Mouse (Mus musculus): Measurements from ENCODE around the gene Gli3. TPM values are rescaled to one million over a fixed set of nuclear protein-coding genes. Genes with fewer than 3 reads are reported as not detected.

Gli3 gene
- polyA plus RNA-seq, 1 experiment, result 1.2 TPM

DNA sequence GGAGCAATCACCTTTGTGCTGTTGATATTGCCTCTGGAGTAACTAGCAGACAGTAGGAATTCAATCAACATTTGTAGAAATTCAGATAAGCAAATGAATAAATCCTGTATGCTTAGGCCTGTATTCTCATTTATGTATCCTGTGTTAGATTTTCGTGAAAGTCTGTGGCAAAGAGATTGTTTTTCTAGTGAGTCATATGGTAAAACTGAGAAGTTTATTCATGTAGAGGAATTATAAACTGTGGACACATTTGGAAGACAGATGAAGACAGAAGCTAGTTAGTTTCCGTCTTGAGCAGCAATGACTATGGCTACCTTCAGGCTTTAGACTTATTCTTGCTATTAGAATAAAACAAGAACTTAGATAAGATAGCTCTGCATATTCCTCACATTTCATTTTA, 122.9 kb downstream of the Gli3 start:
- H3K4me1 ChIP-seq (ENCODE audit: control insufficient read depth, insufficient read depth, low read length), result no peaks in the 10 kb centered on the region
- no peaks in the 10 kb centered on the region for H3K36me3 ChIP-seq (ENCODE audit: control insufficient read depth, insufficient read depth, low read length)
- no peak overlapping the region for H3K4me3 ChIP-seq (ENCODE audit: control insufficient read depth, low read depth, low read length)
- H3K27ac ChIP-seq (ENCODE audit: control insufficient read depth, insufficient read depth, low read depth, low read length), result no peak overlapping the region
- TF ChIP-seq CTCF (IDR thresholded peaks at IDR 0.05; ENCODE audit: control insufficient read depth, insufficient read depth, insufficient replicate concordance, low read depth, low read length) (no peak), POLR2A (IDR thresholded peaks at IDR 0.05; ENCODE audit: control insufficient read depth, low read depth, low read length) (no peak)
- H3K27me3 ChIP-seq (ENCODE audit: control insufficient read depth, insufficient read depth, low read length), result no peaks in the 10 kb centered on the region

DNA sequence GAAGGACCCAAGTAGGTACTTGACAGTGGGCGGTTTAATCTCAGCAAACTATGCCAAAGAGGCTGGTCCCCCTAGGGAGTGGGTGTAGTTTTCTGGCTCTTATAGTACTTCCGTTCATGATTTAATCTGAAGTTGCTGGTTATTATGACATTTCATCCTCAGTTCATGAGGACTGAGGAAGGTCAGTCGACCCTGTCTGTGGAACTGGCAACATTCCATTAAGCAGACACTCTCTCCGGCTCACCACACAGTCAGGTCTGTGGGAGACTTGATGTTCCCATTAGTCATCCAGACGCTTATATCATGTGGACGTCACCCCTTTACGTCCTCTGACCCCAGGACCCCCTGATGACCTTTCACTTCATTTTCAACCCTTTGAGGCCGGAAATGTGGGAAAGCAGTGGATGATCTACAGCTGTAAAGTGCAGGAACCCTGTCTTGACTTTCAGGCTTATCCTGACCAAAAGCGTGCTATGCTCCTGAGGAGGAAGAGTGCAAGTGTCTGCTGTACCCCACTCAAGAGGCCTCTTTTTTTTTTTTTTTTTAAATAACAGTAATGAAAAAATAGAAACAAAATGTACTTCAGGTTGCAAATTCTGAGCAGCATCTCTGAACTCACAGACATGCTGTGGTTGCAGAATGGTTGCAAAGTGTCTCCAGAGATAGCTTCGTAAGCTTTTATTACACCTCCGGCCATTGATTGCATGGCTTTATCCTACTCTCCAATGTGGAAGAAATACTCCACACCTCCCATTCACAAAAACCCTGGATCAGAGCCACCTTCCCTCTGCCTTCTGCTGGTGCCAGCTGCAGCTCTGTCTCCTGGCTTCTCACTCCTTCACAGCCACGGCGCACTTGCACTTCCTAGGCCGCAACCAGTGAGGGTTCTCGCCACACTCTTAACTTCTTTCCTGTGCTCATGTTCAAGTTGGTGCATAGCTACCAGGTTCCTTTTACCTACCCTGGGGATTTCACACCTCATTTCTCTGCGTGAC, 125.5 kb downstream of the Gli3 start:
- H3K36me3 ChIP-seq (ENCODE audit: control insufficient read depth, insufficient read depth, low read length), result no peaks in the 10 kb centered on the region
- TF ChIP-seq CTCF (IDR thresholded peaks at IDR 0.05; ENCODE audit: control insufficient read depth, insufficient read depth, insufficient replicate concordance, low read depth, low read length) (no peak), POLR2A (IDR thresholded peaks at IDR 0.05; ENCODE audit: control insufficient read depth, low read depth, low read length) (no peak)
- no peak overlapping the region for H3K27ac ChIP-seq (ENCODE audit: control insufficient read depth, insufficient read depth, low read depth, low read length)
- no peaks in the 10 kb centered on the region for H3K4me1 ChIP-seq (ENCODE audit: control insufficient read depth, insufficient read depth, low read length)
- H3K27me3 ChIP-seq (ENCODE audit: control insufficient read depth, insufficient read depth, low read length), result no peaks in the 10 kb centered on the region
- H3K4me3 ChIP-seq (ENCODE audit: control insufficient read depth, low read depth, low read length), result no peak overlapping the region

DNA sequence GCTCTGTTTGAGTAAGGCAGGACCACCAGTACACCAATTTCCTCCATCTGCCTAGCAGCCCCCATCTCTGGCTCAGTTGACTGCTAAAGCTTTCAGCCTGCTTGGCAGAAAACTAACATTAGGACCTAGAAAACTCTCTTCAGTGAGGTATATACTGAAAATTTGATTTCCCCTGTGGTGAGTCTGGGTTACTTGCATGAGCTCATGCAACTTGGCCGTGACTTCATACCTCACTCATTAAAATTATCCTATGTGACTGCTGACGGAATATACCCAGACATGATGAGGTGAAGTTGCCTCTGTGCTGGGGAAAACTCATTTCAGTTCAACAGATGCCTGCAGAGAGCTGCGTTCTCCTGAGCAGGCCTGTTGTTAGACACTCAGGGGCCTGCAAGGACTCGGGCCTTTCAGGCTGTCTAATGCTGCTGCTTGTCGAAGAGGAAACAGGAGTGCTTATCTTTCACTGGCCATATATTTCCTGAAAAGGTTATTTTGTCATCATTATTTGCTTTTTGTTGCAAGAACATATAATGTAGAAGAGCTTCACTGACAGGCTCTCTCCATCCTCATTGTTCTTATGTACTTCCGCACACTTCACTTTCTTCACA, 127.4 kb downstream of the Gli3 start:
- TF ChIP-seq POLR2A (IDR thresholded peaks at IDR 0.05; ENCODE audit: control insufficient read depth, low read depth, low read length), result no peak
- H3K27me3 ChIP-seq (ENCODE audit: control insufficient read depth, insufficient read depth, low read length), result no peaks in the 10 kb centered on the region
- H3K4me3 ChIP-seq (ENCODE audit: control insufficient read depth, low read depth, low read length), result no peak overlapping the region
- no peaks in the 10 kb centered on the region for H3K36me3 ChIP-seq (ENCODE audit: control insufficient read depth, insufficient read depth, low read length)
- H3K4me1 ChIP-seq (ENCODE audit: control insufficient read depth, insufficient read depth, low read length), result no peaks in the 10 kb centered on the region
- no peak overlapping the region for H3K27ac ChIP-seq (ENCODE audit: control insufficient read depth, insufficient read depth, low read depth, low read length)

- no peaks in the 10 kb centered on the region for H3K4me1 ChIP-seq (ENCODE audit: control insufficient read depth, insufficient read depth, low read length)
- no peak overlapping the region for H3K27ac ChIP-seq (ENCODE audit: control insufficient read depth, insufficient read depth, low read depth, low read length)
- no peaks in the 10 kb centered on the region for H3K27me3 ChIP-seq (ENCODE audit: control insufficient read depth, insufficient read depth, low read length)
Measured at GRCm38 (mm10) chr13:15596667-15597066, 133.6 kb downstream of the Gli3 start.

GRCm38 (mm10) chr13:15599741-15600140, 136.7 kb downstream of the Gli3 start:
- TF ChIP-seq CTCF (IDR thresholded peaks at IDR 0.05; ENCODE audit: control insufficient read depth, insufficient read depth, insufficient replicate concordance, low read depth, low read length) (no peak), POLR2A (IDR thresholded peaks at IDR 0.05; ENCODE audit: control insufficient read depth, low read depth, low read length) (no peak)
- no peak overlapping the region for H3K4me3 ChIP-seq (ENCODE audit: control insufficient read depth, low read depth, low read length)
- no peaks in the 10 kb centered on the region for H3K4me1 ChIP-seq (ENCODE audit: control insufficient read depth, insufficient read depth, low read length)
- no peaks in the 10 kb centered on the region for H3K27me3 ChIP-seq (ENCODE audit: control insufficient read depth, insufficient read depth, low read length)
- no peaks in the 10 kb centered on the region for H3K36me3 ChIP-seq (ENCODE audit: control insufficient read depth, insufficient read depth, low read length)
- no peak overlapping the region for H3K27ac ChIP-seq (ENCODE audit: control insufficient read depth, insufficient read depth, low read depth, low read length)

More at GRCm38 (mm10) chr13:15596667-15597066, 133.6 kb downstream of the Gli3 start:
- no peak for TF ChIP-seq POLR2A (IDR thresholded peaks at IDR 0.05; ENCODE audit: control insufficient read depth, low read depth, low read length)
- no peak for TF ChIP-seq CTCF (IDR thresholded peaks at IDR 0.05; ENCODE audit: control insufficient read depth, insufficient read depth, insufficient replicate concordance, low read depth, low read length)
- Histone ChIP-seq H3K4me3 (ENCODE audit: control insufficient read depth, low read depth, low read length) (no peak overlapping the region), H3K36me3 (ENCODE audit: control insufficient read depth, insufficient read depth, low read length) (no peaks in the 10 kb centered on the region)

DNA sequence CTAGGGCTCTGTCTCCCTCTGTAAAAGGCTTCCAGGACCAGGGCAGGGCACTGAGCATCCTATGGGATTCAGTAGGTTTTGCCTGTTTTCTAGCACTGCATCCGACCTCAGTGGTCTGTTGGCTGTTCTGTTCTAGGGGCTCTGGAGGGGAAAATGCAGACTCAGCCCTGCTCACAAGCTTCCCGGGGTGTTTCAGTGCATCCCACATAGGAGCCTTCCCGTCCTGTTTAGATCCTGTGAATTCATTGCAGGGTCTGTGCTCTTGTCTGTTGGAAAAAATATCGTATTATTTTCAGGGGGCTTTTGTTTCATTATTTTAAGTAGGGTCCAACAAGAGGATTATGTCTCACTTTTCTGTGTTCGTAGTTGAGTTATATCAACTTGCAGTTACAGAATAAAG, 139.1 kb downstream of the Gli3 start:
- no peak overlapping the region for H3K27ac ChIP-seq (ENCODE audit: control insufficient read depth, insufficient read depth, low read depth, low read length)
- H3K27me3 ChIP-seq (ENCODE audit: control insufficient read depth, insufficient read depth, low read length), result no peaks in the 10 kb centered on the region
- no peak overlapping the region for H3K4me3 ChIP-seq (ENCODE audit: control insufficient read depth, low read depth, low read length)
- no peaks in the 10 kb centered on the region for H3K4me1 ChIP-seq (ENCODE audit: control insufficient read depth, insufficient read depth, low read length)
- H3K36me3 ChIP-seq (ENCODE audit: control insufficient read depth, insufficient read depth, low read length), result no peaks in the 10 kb centered on the region
- no peak for TF ChIP-seq CTCF (IDR thresholded peaks at IDR 0.05; ENCODE audit: control insufficient read depth, insufficient read depth, insufficient replicate concordance, low read depth, low read length)
- no peak for TF ChIP-seq POLR2A (IDR thresholded peaks at IDR 0.05; ENCODE audit: control insufficient read depth, low read depth, low read length)

- H3K4me1 ChIP-seq (ENCODE audit: control insufficient read depth, insufficient read depth, low read length), result no peaks in the 10 kb centered on the region
- H3K27ac ChIP-seq (ENCODE audit: control insufficient read depth, insufficient read depth, low read depth, low read length), result no peak overlapping the region
- no peaks in the 10 kb centered on the region for H3K36me3 ChIP-seq (ENCODE audit: control insufficient read depth, insufficient read depth, low read length)
- H3K4me3 ChIP-seq (ENCODE audit: control insufficient read depth, low read depth, low read length), result no peak overlapping the region
- no peaks in the 10 kb centered on the region for H3K27me3 ChIP-seq (ENCODE audit: control insufficient read depth, insufficient read depth, low read length)
- TF ChIP-seq POLR2A (IDR thresholded peaks at IDR 0.05; ENCODE audit: control insufficient read depth, low read depth, low read length) (no peak), CTCF (IDR thresholded peaks at IDR 0.05; ENCODE audit: control insufficient read depth, insufficient read depth, insufficient replicate concordance, low read depth, low read length) (no peak)
Measured at GRCm38 (mm10) chr13:15602677-15603221, 139.7 kb downstream of the Gli3 start.
